Mouse (Mus musculus) liver, embryonic 13.5 days (tissue): Measurements from ENCODE around the gene Spint1. TPM values are rescaled to one million over a fixed set of nuclear protein-coding genes. Genes with fewer than 3 reads are reported as not detected.

ENCODE experiments used
- ATAC-seq: fragments of 200-750 bp; cut with Nextera tagmentation; 2 replicates; pipeline ENCODE4 v1.8.0; 2017; ENCODE audit warnings: low read depth, mild to moderate bottlenecking, moderate number of reproducible peaks, moderate library complexity
- DNase-seq: peaks from one replicate; pipeline ENCODE4 v3.0.0; 2022
- H3K27ac ChIP-seq: fragments of 300-500 bp; sonication (generic); 2 replicates; pipeline ENCODE4 v1.5.1; 2015; ENCODE audit warnings: moderate library complexity, mild to moderate bottlenecking, inconsistent platforms
- H3K27me3 ChIP-seq: fragments of 300-500 bp; sonication (generic); 2 replicates; pipeline ENCODE4 v1.6.1; 2015; ENCODE audit warnings: mild to moderate bottlenecking, inconsistent platforms
- H3K36me3 ChIP-seq: fragments of 300-500 bp; sonication (generic); 2 replicates; pipeline ENCODE4 v1.6.1; 2015; ENCODE audit warnings: mild to moderate bottlenecking, inconsistent platforms
- H3K4me1 ChIP-seq: fragments of 300-500 bp; sonication (generic); replicated peaks from 2 replicates; pipeline ENCODE4 v1.6.1; 2015; ENCODE audit warnings: inconsistent platforms
- H3K4me2 ChIP-seq: fragments of 300-500 bp; sonication (generic); 2 replicates; pipeline ENCODE4 v1.6.1; 2015; ENCODE audit warnings: inconsistent platforms, mild to moderate bottlenecking, moderate library complexity
- H3K4me3 ChIP-seq: fragments of 300-500 bp; sonication (generic); replicated peaks from 2 replicates; pipeline ENCODE4 v1.5.1; 2015; ENCODE audit warnings: mild to moderate bottlenecking, inconsistent platforms
- H3K9ac ChIP-seq: fragments of 300-500 bp; sonication (generic); 2 replicates; pipeline ENCODE4 v1.6.1; 2015; ENCODE audit warnings: mild to moderate bottlenecking, inconsistent platforms
- H3K9me3 ChIP-seq: fragments of 300-500 bp; sonication (generic); replicated peaks from 2 replicates; pipeline ENCODE4 v1.6.1; 2016; ENCODE audit warnings: inconsistent platforms
- WGBS: fragments of 180-500 bp; shearing (Covaris S2); methylation state at CpG from one replicate; pipeline ENCODE4 v1.1.7; 2015; ENCODE audit not compliant: insufficient replicate concordance; 5-methylcytosine and 5-hydroxymethylcytosine counted together
- polyA plus RNA-seq: library from polyadenylated mRNA; unstranded; fragments of >200 nt; fragmentation: Nextera tagmentation; extraction: Ambion mirVana; gene quantifications from 2 replicates; pipeline ENCODE4 v1.2.1, GENCODE M21; 2015

The Spint1 gene
- polyA plus RNA-seq: 0.09 and 0.36 TPM in 2 replicates

GRCm38 (mm10) chr2:119237210-119237870 lies at the start of gene Spint1:
TSS of gene Spint1 (plus strand) at chr2:119237362.
- H3K4me1 ChIP-seq: peaks cover 12% of the 10 kb centered on the region
- no peak within 1 kb of the TSS for H3K9ac ChIP-seq
- WGBS: 2% methylated on average over 73 of the region's 73 CpGs
- no peak for DNase-seq
- H3K36me3 ChIP-seq: no peaks in the 10 kb centered on the region
- H3K9me3 ChIP-seq: no peaks in the 10 kb centered on the region
- H3K27ac ChIP-seq: no peak within 1 kb of the TSS
- peak within 1 kb of the TSS; percentile 49 for H3K4me3 ChIP-seq
- ATAC-seq: no peak
- peak within 1 kb of the TSS; percentile 69 for H3K4me2 ChIP-seq
- peaks cover 83% of the 10 kb centered on the region for H3K27me3 ChIP-seq

GRCm38 (mm10) chr2:119189029-119189710 lies 48.0 kb upstream of the Spint1 start:
- Histone ChIP-seq H3K9ac (peak overlapping the region; percentile 65), H3K4me3 (peak overlapping the region; percentile 54), H3K9me3 (no peaks in the 10 kb centered on the region), H3K36me3 (peaks cover 2% of the 10 kb centered on the region; the same call in 1 of the 2 replicates), H3K4me1 (peaks cover 14% of the 10 kb centered on the region), H3K27ac (no peak overlapping the region), H3K27me3 (no peaks in the 10 kb centered on the region), H3K4me2 (peak overlapping the region; percentile 87)
- 5% methylated on average over 15 of the region's 15 CpGs for WGBS
- DNase-seq (peak; percentile 75), ATAC-seq (peak; percentile 88)

- Histone ChIP-seq H3K27ac (no peak overlapping the region), H3K4me1 (peaks cover 14% of the 10 kb centered on the region), H3K4me2 (no peak overlapping the region), H3K9me3 (no peaks in the 10 kb centered on the region), H3K4me3 (no peak overlapping the region), H3K27me3 (no peaks in the 10 kb centered on the region), H3K36me3 (no peaks in the 10 kb centered on the region), H3K9ac (0 out of 2 replicates have a peak overlapping the region, but pooled peaks have one; percentile 13)
- no peak for ATAC-seq
- whole genome bisulfite sequencing: 64% methylated on average over 5 of the region's 5 CpGs
- no peak for DNase-seq
These were observed 46.2 kb upstream of the Spint1 start for GRCm38 (mm10) chr2:119190969-119191368.

- 78% methylated on average over 5 of the region's 5 CpGs for WGBS
- no peak overlapping the region for H3K4me2 ChIP-seq
- H3K4me3 ChIP-seq: no peak overlapping the region
- H3K9ac ChIP-seq: no peak overlapping the region
- no peaks in the 10 kb centered on the region for H3K36me3 ChIP-seq
- no peak for ATAC-seq
- H3K27me3 ChIP-seq: no peaks in the 10 kb centered on the region
- H3K27ac ChIP-seq: no peak overlapping the region
- no peaks in the 10 kb centered on the region for H3K9me3 ChIP-seq
- peaks cover 26% of the 10 kb centered on the region for H3K4me1 ChIP-seq
- no peak for DNase-seq
These were observed 43.0 kb upstream of the Spint1 start for GRCm38 (mm10) chr2:119194140-119194539.

- ATAC-seq: no peak
- Histone ChIP-seq H3K9me3 (no peaks in the 10 kb centered on the region), H3K36me3 (no peaks in the 10 kb centered on the region), H3K9ac (no peak overlapping the region), H3K27me3 (no peaks in the 10 kb centered on the region), H3K27ac (no peak overlapping the region), H3K4me1 (peaks cover 17% of the 10 kb centered on the region; the same call in 1 of the 2 replicates), H3K4me2 (no peak overlapping the region), H3K4me3 (no peak overlapping the region)
- 54% methylated on average over 4 of the region's 4 CpGs for WGBS
- no peak for DNase-seq
These were observed 40.6 kb upstream of the Spint1 start for GRCm38 (mm10) chr2:119196316-119197108.

- 55% methylated on average over 1 of the region's 1 CpGs for WGBS
- DNase-seq (no peak), ATAC-seq (no peak)
- Histone ChIP-seq H3K36me3 (no peaks in the 10 kb centered on the region), H3K9me3 (no peaks in the 10 kb centered on the region), H3K27me3 (no peaks in the 10 kb centered on the region), H3K9ac (no peak overlapping the region), H3K27ac (no peak overlapping the region; the same call in 1 of the 2 replicates), H3K4me3 (no peak overlapping the region), H3K4me2 (no peak overlapping the region), H3K4me1 (peaks cover 17% of the 10 kb centered on the region; the same call in 1 of the 2 replicates)
These were observed 39.7 kb upstream of the Spint1 start for GRCm38 (mm10) chr2:119197493-119197892.

GRCm38 (mm10) chr2:119198049-119198448 lies 39.1 kb upstream of the Spint1 start:
- peaks cover 17% of the 10 kb centered on the region; the same call in 1 of the 2 replicates for H3K4me1 ChIP-seq
- DNase-seq (no peak), ATAC-seq (no peak)
- 40% methylated on average over 1 of the region's 1 CpGs for WGBS
- no peaks in the 10 kb centered on the region for H3K36me3 ChIP-seq
- no peak overlapping the region for H3K27ac ChIP-seq
- no peaks in the 10 kb centered on the region for H3K27me3 ChIP-seq
- H3K4me2 ChIP-seq: no peak overlapping the region
- no peaks in the 10 kb centered on the region for H3K9me3 ChIP-seq
- no peak overlapping the region for H3K4me3 ChIP-seq
- no peak overlapping the region for H3K9ac ChIP-seq

- WGBS: 73% methylated on average over 3 of the region's 3 CpGs
- ATAC-seq: no peak
- no peak overlapping the region for H3K9ac ChIP-seq
- peaks cover 22% of the 10 kb centered on the region; the same call in 1 of the 2 replicates for H3K4me1 ChIP-seq
- H3K9me3 ChIP-seq: no peaks in the 10 kb centered on the region
- no peak overlapping the region for H3K27ac ChIP-seq
- no peak overlapping the region for H3K4me2 ChIP-seq
- H3K27me3 ChIP-seq: no peaks in the 10 kb centered on the region
- no peaks in the 10 kb centered on the region for H3K36me3 ChIP-seq
- no peak for DNase-seq
- no peak overlapping the region for H3K4me3 ChIP-seq
These were observed 38.2 kb upstream of the Spint1 start for GRCm38 (mm10) chr2:119198934-119199333.

- ATAC-seq (no peak), DNase-seq (no peak)
- H3K4me1 ChIP-seq: peaks cover 16% of the 10 kb centered on the region
- no peak overlapping the region for H3K4me2 ChIP-seq
- WGBS: 60% methylated on average over 5 of the region's 5 CpGs
- no peak overlapping the region for H3K9ac ChIP-seq
- H3K27me3 ChIP-seq: no peaks in the 10 kb centered on the region
- no peaks in the 10 kb centered on the region for H3K36me3 ChIP-seq
- no peak overlapping the region for H3K27ac ChIP-seq
- H3K9me3 ChIP-seq: no peaks in the 10 kb centered on the region
- no peak overlapping the region for H3K4me3 ChIP-seq
These were observed 34.2 kb upstream of the Spint1 start for GRCm38 (mm10) chr2:119202914-119203453.

GRCm38 (mm10) chr2:119203871-119204460 lies 33.2 kb upstream of the Spint1 start:
- 67% methylated on average over 4 of the region's 4 CpGs for WGBS
- Histone ChIP-seq H3K27me3 (no peaks in the 10 kb centered on the region), H3K4me1 (peaks cover 17% of the 10 kb centered on the region), H3K27ac (no peak overlapping the region), H3K9ac (no peak overlapping the region), H3K4me3 (no peak overlapping the region), H3K9me3 (no peaks in the 10 kb centered on the region), H3K4me2 (no peak overlapping the region), H3K36me3 (no peaks in the 10 kb centered on the region)
- no peak for DNase-seq
- no peak for ATAC-seq

GRCm38 (mm10) chr2:119207961-119208343 lies 29.2 kb upstream of the Spint1 start:
- ATAC-seq: no peak
- Histone ChIP-seq H3K36me3 (peaks cover 24% of the 10 kb centered on the region), H3K4me1 (peaks cover 35% of the 10 kb centered on the region), H3K27me3 (no peaks in the 10 kb centered on the region), H3K4me3 (peak overlapping the region; percentile 78), H3K4me2 (peak overlapping the region; percentile 78), H3K9ac (peak overlapping the region; percentile 81), H3K9me3 (no peaks in the 10 kb centered on the region), H3K27ac (peak overlapping the region; percentile 85)
- DNase-seq: no peak
- WGBS: 17% methylated on average over 6 of the region's 6 CpGs
